Mouse (Mus musculus) megakaryocyte-erythroid progenitor cell, adult 5 weeks (primary cell): ENCODE measurements around the gene Pdzd2. TPM values are rescaled to one million over a fixed set of nuclear protein-coding genes. Genes with fewer than 3 reads are reported as not detected.

Experiments used
- polyA plus RNA-seq: library from polyadenylated mRNA; stranded (reverse); fragments of >175 nt; gene quantifications from 2 replicates; pipeline ENCODE4 v1.2.3, GENCODE M21; 2012

The Pdzd2 gene
- polyA plus RNA-seq, result 0.29 and 0.51 TPM in 2 replicates

GRCm38 (mm10) chr15:12739277-12740247 is at the start of gene Pdzd2:
Gene Pdzd2 (minus strand): TSS chr15:12739924.

GRCm38 (mm10) chr15:12321788-12322621 is 417.7 kb downstream of the Pdzd2 start, which contains the start of gene 1810049J17Rik:
Gene 1810049J17Rik (minus strand): TSS chr15:12321899.

GRCm38 (mm10) chr15:12321091-12321787 is 418.5 kb downstream of the Pdzd2 start, which contains the start of gene Golph3:
Gene Golph3 (plus strand): TSS chr15:12321450.

Other genes starting within 250 kb of the Pdzd2 start
- 3.9 and 5.5 TPM in 2 replicates for gene 6030458C11Rik, start 84.7 kb upstream of the Pdzd2 start, polyA plus RNA-seq
- 152 and 167 TPM in 2 replicates for gene Drosha, start 84.9 kb upstream of the Pdzd2 start, polyA plus RNA-seq